Mouse (Mus musculus): ENCODE measurements around the gene Anxa11. TPM values are rescaled to one million over a fixed set of nuclear protein-coding genes. Genes with fewer than 3 reads are reported as not detected.
"Not testable (repeated sequence)": the region's sequence is repeated elsewhere in the genome, so short reads cannot be mapped to it uniquely, and the experiment has no call there.

Anxa11 gene
- polyA plus RNA-seq, 1 experiment from 2014 or later = 29.4 TPM

GRCm38 (mm10) chr14:25926814-25927561 lies 85.0 kb downstream of the Anxa11 start:
- H3K9ac ChIP-seq; H3K4me2 ChIP-seq (replicated peaks); H3K27me3 ChIP-seq; H3K27ac ChIP-seq (replicated peaks); H3K9me3 ChIP-seq (replicated peaks); H3K4me1 ChIP-seq; H3K4me3 ChIP-seq (replicated peaks); H3K36me3 ChIP-seq: not testable (repeated sequence)
- WGBS = no CpG with 5 or more reads among the region's 44 CpGs
- peak; percentile 67; the same call in 1 of the 2 replicates for ATAC-seq (ENCODE audit: insufficient number of reproducible peaks, low FRiP score, low TSS enrichment, low read depth)

DNA sequence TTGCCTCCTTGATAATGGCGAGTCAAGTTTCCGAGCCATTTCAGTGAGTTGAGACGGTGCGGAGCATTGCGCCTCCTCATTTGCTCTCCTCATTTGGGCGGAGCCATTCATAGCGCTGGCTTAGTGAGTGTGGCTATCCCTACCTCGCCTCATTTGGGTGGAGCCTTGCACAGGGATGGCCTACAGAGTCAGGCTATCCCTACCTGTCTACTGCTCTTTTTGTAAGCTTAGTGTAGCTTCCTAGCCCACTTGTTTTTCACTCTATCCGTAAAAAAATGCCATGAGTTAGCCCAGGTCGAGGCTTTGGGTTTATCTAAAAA lies 85.6 kb downstream of the Anxa11 start, which contains the start of gene Tmem254a:
Tmem254a (minus strand) TSS at position 111 of the 320 bp plus-strand sequence.
- no CpG with 5 or more reads among the region's 10 CpGs for WGBS
- not testable (repeated sequence) for H3K27ac ChIP-seq (replicated peaks)
- 0 out of 2 replicates have a peak, but pooled peaks have one; percentile 70 for ATAC-seq (ENCODE audit: insufficient number of reproducible peaks, low FRiP score, low TSS enrichment, low read depth)

More for the DNA sequence above, 85.6 kb downstream of the Anxa11 start, which contains the start of gene Tmem254a:
- not testable (repeated sequence) for H3K36me3 ChIP-seq; H3K4me1 ChIP-seq; H3K27me3 ChIP-seq; H3K9ac ChIP-seq; H3K4me3 ChIP-seq (replicated peaks); H3K4me2 ChIP-seq (replicated peaks); H3K9me3 ChIP-seq (replicated peaks)

Small RNA genes lying within 50 kb of the gene (microRNA-seq; reads per million reads assigned to microRNA genes)
- gene Gm23701 (ENCODE audit: borderline number of aligned reads) = not detected

Other genes with a start within 250 kb of the Anxa11 start
- 25.3 and 30.6 TPM in 2 replicates for gene Ppif, start 148.0 kb upstream of the Anxa11 start, polyA plus RNA-seq (2015; fragmentation: Nextera tagmentation; extraction: Ambion mirVana)
- 34.0 and 35.2 TPM in 2 replicates for gene Zcchc24, start 73.1 kb upstream of the Anxa11 start, polyA plus RNA-seq (2015; fragmentation: Nextera tagmentation; extraction: Ambion mirVana)
- 0.47 and 1.1 TPM in 2 replicates for gene Plac9a, start 60.9 kb downstream of the Anxa11 start, polyA plus RNA-seq (2015; fragmentation: Nextera tagmentation; extraction: Ambion mirVana)
- gene Tmem254a, start 85.5 kb downstream of the Anxa11 start, polyA plus RNA-seq (2015; fragmentation: Nextera tagmentation; extraction: Ambion mirVana) = 2.2 and 3.7 TPM in 2 replicates
- 0.09 TPM in 1 of 2 replicates, not detected in the other for gene Cphx1, start 96.1 kb downstream of the Anxa11 start, polyA plus RNA-seq (2015; fragmentation: Nextera tagmentation; extraction: Ambion mirVana)
- gene Duxbl1, start 136.4 kb downstream of the Anxa11 start, polyA plus RNA-seq (2015; fragmentation: Nextera tagmentation; extraction: Ambion mirVana) = 1.00 and 2.8 TPM in 2 replicates
- 24.1 and 28.7 TPM in 2 replicates for gene Gm9780, start 200.6 kb downstream of the Anxa11 start, polyA plus RNA-seq (2015; fragmentation: Nextera tagmentation; extraction: Ambion mirVana)
- 48.2 and 49.6 TPM in 2 replicates for gene Tmem254c, start 225.2 kb downstream of the Anxa11 start, polyA plus RNA-seq (2015; fragmentation: Nextera tagmentation; extraction: Ambion mirVana)
- not detected in 2 replicates for gene Cphx2, start 239.4 kb downstream of the Anxa11 start, polyA plus RNA-seq (2015; fragmentation: Nextera tagmentation; extraction: Ambion mirVana)
- gene Cphx3, start 240.1 kb downstream of the Anxa11 start, polyA plus RNA-seq (2015; fragmentation: Nextera tagmentation; extraction: Ambion mirVana) = not detected in 2 replicates